Mouse (Mus musculus) c-Kit-positive CD71-negative TER-119-negative erythroid progenitor cells, embryonic 14.5 days (primary cell): ENCODE results near the gene Cenpi.
"Not testable (repeated sequence)": the region's sequence is repeated elsewhere in the genome, so short reads cannot be mapped to it uniquely, and the experiment has no call there.

Experiments used
- DNase-seq: peaks from one replicate; pipeline ENCODE4 v3.0.0-alpha.2; 2013; ENCODE audit warnings: low read depth

Cenpi gene

DNA sequence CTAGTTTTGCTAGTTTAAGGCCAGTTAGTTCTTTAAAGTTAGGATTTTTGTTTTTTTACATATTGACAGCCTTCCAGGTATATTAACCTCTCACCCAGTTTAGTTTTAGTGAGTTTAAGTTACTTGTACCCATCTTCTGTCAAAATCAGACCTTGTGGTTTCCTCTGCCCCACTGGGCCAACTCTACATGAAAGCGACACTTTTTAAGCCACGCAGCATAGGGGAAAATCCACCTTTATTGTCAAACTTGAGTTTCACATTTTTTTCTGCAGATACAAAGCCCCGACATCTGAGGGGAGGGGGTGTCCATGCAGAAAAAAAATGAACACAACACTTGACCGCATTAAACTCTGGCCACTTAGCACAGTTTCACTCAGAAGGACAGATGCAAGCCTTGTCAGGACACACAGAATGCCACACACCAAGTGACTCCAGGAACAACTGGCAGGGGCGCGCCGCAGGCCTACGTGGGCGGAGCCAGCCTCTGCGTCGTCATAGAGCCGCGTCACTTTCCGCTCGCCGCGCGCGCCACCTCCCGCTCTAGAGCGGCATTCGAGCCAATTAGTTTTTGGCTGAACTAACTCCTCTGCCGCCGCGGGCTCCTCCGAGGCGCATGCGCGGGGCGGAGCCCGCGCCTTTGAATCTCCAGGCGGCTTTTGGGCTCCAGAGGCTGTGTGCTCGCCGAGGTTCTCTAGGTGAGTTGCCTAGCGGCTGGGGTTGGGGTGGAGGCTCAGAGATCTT is at the start of gene Cenpi:
Gene Cenpi, plus strand, starts transcription at position 551 of the 741 bp plus-strand sequence.
- peak; percentile 76 for DNase-seq

DNA sequence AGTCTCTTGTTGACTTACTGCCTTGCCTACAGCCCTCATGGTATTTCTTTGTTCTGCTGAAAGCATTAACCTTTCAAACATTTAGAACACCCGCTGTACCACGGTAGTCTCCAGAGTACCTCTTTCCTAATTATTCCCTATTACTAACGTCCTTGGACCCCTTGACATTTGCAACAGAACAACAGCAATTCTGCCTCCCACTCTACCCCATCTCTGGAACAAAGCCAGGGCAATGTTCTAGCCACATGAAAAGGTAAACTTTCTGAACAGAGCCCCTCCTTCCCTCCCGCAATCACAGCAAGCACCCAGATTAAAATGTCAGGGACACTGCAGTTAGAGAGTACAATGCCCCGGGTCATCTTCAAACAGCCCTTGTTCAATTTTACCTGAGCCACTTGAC is 46.7 kb upstream of the Cenpi start:
- DNase-seq = no peak

DNA sequence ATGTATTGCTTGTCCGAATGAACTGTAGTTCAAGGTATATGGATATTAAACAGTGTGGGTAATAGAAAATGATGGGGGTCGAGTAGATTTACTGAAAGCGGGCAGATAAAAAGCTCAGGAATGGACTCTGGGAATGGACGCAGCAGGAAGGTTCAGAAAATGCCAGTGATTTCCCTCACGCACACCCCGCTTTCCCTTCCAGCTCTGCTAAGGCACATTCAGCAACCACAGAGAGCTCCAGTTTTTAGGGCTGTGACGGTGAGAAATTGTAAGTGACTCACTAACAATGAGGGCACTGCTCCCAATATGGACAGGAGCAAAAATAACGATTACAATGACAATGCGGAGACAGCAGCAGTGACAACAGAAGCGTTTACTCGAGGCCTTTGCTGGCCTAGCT is 45.8 kb upstream of the Cenpi start:
- DNase-seq = no peak

DNA sequence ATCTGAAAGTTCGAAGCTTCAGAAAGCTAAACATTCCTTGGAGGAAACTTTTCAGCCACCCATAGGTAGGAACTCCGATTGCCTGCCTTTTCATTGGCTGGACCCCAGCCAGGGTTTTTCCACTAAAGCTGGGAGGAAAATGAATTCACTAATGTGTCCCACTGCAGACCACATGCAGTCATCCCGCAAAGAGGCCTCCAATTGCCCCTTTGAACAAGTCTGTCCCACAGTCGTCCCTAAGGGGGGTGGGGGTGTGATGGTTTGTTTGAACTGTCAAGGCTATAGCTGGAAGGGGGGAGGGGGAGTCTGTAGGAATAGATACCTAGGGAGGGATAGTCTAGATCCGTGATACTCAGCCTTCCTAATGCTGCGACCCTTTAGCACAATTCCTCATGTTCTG is 32.2 kb upstream of the Cenpi start:
- DNase-seq = no peak

DNA sequence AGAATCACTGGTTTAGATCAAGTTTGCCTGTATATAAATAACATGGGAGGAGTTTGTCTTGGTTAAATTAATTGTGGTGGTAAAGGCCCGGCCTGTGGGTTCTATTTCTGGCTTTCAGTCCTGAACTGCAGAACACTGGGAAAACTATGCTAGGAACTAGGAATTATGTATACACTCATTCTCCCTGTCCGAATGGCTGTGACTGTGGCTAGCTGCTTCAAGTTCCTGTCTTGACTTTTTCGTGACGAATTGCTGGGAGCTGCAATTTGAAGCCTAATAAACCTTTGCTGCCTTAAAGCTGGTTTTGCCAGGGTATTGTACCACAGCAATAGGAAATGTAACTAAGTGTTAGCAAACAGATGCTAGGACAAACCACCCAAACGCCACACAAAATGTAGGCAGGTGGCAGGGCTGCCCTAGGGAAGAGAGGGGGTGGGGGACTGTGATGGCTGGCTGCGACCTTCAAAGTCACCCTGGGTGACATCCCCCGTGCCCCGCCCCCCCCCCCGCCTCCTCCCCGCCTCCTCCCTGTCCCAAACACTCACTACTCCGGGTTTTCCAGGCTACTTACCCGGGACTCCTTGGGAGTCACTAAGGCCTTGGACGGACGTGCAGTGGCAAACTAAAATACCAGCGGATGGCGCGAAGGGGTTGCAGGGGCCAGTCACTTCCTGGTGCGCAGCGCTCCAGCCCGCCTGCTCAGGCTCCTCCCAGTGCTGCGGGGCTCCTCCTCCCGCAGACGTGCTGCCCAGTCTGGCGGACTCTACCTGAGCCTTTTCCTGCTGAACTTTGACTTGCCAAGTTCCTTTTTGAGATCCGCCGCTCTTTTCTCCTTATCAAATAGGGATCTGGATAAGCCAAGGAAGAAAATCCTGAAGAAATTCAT is 31.4 kb upstream of the Cenpi start, which contains the start of gene Trmt2b:
Gene Trmt2b, minus strand, starts transcription at position 710 of the 886 bp plus-strand sequence.
- DNase-seq = no peak

DNA sequence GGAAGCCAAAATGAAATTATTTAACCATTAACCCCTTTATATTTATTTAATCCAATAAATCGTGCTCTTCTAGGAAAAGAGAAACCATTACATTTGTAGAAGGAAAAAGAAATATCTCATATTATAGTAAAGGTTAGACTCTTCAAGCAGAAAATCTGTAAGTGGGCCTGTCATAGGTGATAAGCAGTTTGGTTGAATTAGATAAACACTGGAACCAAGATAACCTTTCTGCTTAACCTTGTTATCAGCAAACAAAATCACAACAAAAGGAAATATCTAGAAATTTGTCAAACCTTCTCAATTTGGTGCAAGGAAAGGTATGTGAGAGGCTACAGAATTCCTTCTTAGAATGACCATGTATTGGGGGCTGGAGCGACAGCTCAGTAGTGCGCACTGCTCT is 27.4 kb upstream of the Cenpi start:
- DNase-seq = no peak

DNA sequence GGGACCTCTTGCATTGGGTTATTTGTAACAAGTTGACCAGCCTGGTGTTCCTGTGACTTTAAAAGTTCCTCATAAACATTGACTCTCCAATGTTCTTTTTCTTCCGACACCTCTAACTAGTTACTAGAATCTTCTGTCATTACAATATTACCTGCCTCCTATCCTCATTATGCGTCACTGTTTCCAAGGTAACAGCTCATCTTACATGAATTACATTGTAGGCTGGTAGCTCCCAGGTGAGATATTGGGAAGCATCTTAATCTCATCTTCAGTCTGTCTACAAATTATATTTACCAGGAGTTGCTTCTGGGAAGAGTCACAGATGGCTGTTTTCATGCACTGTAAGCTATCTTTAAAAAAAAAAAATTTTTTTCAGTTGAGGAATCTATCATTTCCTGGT is 22.8 kb upstream of the Cenpi start:
- no peak for DNase-seq

DNA sequence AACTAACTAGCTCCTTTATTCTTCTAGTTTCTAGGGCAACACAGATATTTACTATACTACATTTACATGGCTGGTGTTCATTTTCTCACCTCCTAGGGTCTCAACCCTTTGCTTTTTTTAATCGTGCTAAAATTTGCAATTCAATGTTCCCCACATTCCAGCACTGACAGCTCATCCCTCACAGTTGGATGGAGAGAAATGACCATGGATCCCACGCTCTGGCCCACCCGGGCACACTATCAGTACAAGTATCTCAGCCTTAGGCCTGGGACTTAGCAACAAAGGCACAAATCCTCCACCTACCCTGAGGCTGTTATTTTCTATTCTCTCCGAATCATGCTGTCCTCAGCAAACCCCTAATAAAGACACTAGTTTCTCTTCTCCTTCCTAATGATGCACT is 22.1 kb upstream of the Cenpi start:
- no peak for DNase-seq

DNA sequence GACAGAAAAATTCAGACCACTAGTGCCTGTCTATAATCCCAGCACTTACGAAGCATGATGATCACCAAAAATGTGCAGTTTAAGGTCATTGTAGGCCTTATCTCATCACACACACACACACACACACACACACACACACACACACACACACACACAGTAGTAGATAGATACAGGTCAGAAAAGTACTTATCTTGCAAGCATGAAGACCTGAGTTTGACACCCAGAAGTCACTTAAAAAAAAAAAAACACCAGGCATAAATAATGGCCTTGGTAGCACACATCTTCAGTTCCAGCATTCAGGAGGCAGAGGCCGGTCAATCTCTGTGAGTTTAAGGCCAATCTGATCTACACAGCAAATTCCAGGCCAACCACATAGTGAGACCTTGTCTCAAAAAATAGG is 20.6 kb upstream of the Cenpi start:
- DNase-seq = no peak

DNA sequence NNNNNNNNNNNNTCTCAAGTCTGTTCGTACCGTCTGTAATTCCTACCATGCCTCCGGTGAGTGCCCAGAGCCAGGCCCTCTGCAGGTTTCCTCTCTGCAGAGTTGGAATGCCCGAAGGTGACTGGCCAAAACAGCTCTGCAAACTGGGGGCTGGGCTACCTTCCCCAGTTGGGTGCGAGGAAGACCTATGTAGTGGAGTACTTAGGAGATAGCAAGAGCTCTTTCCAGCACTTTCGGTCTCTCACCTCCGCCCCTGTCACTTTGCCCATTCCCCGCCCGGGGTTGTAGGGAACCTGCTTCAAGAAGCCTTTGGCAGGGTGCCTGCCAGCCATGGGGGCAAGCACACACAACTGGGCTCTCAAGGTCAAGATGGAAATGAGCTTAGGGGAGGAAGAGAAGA is 11.6 kb upstream of the Cenpi start:
- no peak for DNase-seq

DNA sequence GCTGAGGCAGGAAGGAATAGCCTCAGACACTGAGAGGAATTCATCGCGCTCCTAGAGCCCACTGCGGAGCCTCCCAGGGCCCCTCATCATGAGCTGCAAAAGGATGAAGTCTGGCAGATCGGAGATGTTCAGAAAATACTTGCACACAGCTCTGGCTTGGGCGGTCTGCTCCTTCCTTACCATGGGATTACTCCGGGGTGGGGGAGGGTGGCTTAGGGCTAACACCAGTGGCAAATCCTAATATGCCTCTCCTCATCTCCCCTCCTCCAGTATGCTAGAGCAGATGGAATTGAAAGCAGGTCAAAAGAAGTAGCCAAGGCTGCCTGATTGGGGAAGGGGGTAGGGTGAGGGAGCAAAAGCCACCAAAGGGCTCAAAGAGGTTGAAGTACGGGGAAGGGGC is 11.1 kb upstream of the Cenpi start:
- DNase-seq = no peak

DNA sequence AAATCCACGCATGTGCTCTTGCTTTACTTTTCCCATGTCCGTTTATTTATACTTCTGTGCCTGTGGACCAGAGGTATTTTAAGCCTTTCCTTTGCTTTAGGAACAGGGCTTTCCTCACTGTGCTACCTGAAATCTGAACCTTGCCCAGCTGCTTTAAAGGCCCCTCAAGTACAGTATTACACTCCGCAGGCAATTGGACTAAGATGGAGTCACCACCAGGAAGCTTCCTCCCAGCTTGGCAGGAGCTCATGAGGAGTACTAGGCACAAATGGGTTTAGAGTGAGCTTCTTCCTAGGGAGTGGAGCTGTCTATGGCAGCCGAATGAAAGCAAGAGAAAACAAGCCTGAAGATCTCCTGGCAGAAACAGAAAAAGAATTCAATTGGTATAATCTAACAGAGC is 10.7 kb upstream of the Cenpi start:
- no peak for DNase-seq

DNA sequence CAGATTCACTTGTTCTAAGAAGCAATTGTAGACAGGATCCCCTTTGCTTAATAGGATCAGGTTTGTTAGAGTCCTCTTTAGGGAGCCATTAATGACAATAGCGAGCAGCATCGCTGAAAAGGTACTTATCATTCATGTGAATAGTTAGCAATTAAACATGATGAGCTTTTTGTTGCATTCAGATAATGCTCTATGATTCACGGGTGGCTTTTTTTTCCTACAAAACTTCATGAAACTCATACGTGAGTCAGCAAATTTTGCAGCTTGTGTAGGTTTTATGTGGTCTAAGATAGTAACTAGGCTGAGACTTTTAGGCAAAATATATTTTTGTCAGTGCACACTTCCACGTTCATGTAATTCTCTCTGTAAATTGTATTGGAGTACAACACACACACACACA is 7.7 kb upstream of the Cenpi start:
- no peak for DNase-seq

DNA sequence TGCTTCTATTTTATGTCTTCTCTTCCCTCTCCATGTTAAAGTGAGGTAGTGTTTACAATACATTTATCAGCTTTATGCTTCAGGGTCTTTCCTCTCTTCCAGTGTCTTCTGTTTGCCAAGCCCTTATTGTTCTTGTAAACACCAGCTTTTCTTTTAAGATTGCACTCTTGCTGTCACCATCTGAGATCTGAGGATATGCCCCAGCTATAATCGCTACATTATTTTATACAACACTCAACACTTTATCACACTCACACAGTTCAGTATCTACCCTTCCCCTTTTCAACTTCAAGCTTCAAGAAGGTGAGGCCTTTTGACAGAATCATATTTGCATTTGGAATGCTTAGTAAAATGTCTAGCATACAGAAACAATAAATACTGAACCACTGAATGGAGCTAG is 4.6 kb upstream of the Cenpi start:
- DNase-seq = no peak

DNA sequence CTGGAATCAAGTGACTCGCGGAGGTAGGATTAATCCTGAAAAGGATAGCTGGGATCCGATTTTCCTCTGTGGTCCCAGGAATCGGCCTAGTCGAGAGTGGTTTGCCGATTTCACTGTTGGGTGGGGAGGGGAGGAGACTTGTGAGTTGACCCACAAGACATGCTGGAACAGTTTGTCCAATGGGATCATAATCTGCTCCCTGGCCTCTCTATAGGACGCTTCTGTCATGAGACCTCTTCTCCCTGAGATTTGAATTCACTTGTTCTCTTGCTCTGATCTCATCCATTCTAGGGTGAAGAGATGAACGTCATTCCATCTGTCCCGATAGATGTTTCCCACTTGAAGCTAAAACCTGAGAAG is 371 bp downstream of the Cenpi start:
- no peak for DNase-seq

DNA sequence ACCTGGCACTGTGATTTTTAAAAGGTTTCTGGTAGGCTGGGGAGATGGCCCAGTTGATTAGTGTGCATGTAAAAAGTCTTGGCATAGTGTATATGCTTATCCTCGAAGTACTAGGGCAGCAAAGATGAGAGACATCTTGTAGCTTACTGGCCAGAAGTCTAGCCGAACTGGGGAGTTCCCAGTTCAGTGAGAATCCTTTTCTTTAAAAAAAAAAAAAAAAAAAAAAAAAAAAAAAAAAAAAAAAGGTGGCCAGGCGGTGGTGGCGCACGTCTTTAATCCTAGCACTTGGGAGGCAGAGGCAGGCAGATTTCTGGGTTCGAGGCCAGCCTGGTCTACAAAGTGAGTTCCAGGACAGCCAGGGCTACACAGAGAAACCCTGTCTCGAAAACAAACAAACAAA is 3.3 kb downstream of the Cenpi start:
- DNase-seq = not testable (repeated sequence)

DNA sequence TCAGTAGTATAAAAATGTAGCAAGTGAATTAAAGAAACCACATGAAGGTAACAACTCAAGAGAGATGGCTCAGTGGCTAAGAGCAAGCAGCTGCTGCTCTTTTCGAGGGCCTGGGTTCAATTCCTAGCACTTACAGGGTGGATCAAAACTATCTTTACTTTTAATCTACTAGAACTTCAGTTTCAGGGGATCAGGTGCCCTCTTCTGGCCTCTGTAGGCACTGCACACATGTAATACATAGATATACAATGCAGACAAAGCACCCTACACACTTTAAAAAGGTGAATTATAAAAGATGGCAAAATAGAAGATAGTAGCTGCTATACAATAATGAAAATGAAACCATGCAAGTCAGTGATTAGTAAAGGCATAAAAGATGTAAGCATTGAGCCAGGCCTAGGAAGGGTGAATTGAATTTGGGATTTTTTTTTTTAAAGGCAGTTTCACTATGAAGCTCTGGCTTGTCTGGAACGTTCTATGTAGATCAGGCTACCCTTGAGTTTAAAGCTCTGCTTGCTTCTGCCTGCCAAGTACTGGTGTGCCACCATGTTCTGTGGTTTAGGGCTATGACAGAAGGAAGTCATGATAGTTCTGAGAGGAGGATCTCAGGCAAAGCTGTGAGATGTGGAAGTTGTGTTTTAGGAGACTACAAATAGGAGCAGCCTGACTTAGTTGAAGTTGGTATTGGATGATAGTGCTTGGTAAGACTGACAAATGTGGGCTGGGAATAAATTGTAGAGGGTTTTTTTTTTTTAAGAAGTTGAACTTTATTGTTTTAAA is 11.5 kb downstream of the Cenpi start:
- no peak for DNase-seq

DNA sequence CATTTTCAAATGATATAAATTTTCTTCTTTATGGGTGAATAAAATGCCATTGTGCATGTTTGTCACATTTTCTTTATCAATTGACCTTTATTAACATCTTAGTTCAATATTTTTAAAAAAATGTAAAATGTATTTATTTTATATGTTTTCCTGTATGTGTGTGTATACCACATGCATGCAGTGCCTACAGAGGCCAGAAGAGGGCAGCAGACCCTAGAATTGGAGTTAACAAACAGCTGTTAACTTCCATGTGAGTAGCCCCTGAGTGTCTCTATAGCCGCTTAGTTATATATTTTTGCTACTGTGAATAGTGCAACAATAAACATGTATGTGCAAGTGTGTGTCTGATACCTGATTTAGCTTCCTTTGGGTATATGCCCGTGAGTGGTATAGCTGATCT is 25.4 kb downstream of the Cenpi start:
- no peak for DNase-seq

DNA sequence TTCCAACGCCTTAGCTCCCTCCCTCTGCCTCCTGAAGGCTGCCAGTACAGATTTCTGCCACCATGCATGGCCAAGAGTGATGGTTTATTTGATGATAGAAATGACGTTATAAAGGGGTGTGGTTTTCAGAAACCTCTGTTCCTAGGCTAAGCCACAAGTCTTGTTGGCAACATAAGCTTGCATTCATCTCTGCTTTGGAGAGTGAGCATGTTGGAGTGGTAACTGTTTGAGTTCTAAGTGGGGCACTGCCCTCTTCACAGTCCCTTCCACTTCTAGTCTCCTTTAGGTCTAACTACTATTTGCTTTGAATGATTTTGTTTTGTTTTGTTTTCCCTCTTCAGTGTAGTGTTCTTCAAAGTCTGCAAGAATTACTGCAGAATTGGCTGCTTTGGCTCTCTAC is 34.9 kb downstream of the Cenpi start:
- no peak for DNase-seq

DNA sequence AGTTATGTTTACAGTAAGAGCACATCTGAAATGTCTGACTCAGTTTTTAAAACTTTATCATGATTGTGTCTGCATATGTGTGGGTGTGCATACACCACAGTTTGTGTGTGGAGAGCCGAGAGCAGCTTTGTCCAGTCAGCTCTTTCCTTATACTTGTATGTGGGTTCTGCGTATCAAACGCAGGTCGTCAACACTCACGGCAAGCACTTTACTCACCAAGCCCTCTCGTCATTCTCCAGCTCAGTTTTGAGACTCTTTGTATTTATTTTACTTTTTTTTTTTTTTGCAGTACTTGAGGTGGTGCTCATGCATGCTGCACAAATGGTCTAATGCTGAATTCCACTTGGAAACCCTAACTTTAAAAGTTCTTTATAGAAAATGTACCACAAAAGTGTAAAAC is 42.3 kb downstream of the Cenpi start:
- DNase-seq = no peak

DNA sequence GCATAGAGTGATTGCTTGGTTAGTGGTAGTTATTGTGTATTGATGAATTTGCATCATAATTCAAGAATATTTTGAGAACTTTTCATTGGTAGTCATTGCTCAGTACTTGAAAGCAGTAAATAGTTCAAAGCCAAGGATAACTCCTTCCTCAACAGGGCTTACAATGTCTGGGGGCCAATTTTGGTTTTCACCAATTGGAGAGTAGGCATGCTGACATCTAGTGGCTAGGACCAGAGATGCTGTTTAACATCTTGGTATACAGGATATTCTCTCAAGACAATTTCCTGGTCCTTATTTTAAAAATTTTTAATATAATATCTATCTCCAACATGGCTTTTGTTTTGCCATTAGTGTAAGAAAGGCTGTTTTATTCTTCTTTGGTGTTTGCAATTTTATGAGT is 46.0 kb downstream of the Cenpi start:
- no peak for DNase-seq

DNA sequence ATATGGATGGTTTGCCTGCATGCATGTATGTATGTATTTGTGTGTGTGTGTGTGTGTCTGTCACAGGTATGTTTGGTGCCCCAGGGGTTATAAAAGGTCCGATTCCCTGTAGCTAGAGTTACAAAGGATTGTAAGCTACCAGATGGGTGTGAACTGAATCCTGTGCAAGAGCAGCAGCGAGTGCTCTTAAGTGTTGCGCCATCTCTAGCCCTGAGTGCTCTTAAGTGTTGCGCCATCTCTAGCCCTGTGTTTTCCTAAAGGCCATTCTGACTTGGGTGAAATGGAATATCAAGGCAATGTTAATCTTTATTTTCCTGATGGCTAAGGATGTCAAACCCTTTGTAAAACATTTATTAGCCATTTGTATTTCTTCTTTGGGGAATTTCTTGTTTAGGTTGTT is 51.5 kb downstream of the Cenpi start:
- no peak for DNase-seq

DNA sequence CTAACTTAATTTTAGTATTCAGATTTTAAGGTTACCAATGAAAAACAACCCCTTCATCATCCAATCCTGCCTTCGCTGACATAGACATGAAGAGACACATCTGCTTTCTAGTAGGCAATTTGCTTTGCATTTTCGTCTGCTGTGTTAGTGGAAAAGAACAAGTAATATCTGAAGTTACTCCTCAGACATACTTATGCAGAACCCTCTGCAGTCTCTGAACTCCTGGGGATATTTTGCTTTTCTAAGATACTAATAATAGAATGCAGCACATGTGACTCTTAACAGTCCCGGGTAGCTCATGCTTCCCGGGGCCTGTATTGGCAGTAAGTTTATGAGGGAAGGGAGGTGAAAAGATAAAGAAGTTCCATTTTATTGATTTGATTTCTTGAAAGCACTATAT is 54.3 kb downstream of the Cenpi start:
- DNase-seq = no peak
